Mouse (Mus musculus): ENCODE data around the gene Glb1l. TPM values are rescaled to one million over a fixed set of nuclear protein-coding genes. Genes with fewer than 3 reads are reported as not detected.

Gene Glb1l
- total and polyA plus RNA-seq, 3 experiments: 7.6 to 13.0 TPM; not detected in 1

- no peaks in the 10 kb centered on the region for H3K9me3 ChIP-seq (replicated peaks; ENCODE audit: insufficient read depth, low read length)
- peak; percentile 15 for DNase-seq (ENCODE audit: low read depth, low spot score)
- peak overlapping the region in 1 of 2 experiments; percentile 5; a peak in 1 of 4 replicates for H3K4me3 ChIP-seq (ENCODE audit: control insufficient read depth in 1 of 2, insufficient read depth in 1 of 2, low read depth in 2 of 2, low read length in 2 of 2)
- H3K27ac ChIP-seq (ENCODE audit: control insufficient read depth, low read depth, low read length): peak overlapping the region; percentile 25
- peaks cover 15 to 63% of the 10 kb centered on the region in 2 experiments for H3K36me3 ChIP-seq (ENCODE audit: control insufficient read depth in 1 of 2, insufficient read depth in 2 of 2, low read length in 2 of 2)
- H3K79me2 ChIP-seq (ENCODE audit: control insufficient read depth, insufficient read depth, low read length, poor library complexity): peaks cover 70% of the 10 kb centered on the region
- TF ChIP-seq MYC (IDR thresholded peaks at IDR 0.05; ENCODE audit: low read depth, low read length) (no peak), ETS1 (IDR thresholded peaks at IDR 0.05; ENCODE audit: low read depth, low read length) (no peak), RCOR1 (IDR thresholded peaks at IDR 0.05; ENCODE audit: low read depth, low read length) (no peak), GABPA (IDR thresholded peaks at IDR 0.05; ENCODE audit: low read depth, low read length) (no peak), POLR2AphosphoS2 (IDR thresholded peaks at IDR 0.05; ENCODE audit: low read length) (0 out of 2 replicates have a peak, but pooled peaks have one; percentile 7), MYB (IDR thresholded peaks at IDR 0.05; ENCODE audit: low read depth, low read length) (no peak)
- H3K9ac ChIP-seq (ENCODE audit: control insufficient read depth, low read depth, low read length, poor library complexity, severe bottlenecking): peak overlapping the region; percentile 22
- H3K27me3 ChIP-seq (ENCODE audit: control insufficient read depth in 1 of 2, insufficient read depth in 2 of 2, low read length in 2 of 2): no peaks in the 10 kb centered on the region
- peaks cover 6 to 56% of the 10 kb centered on the region in 2 experiments; a peak in 3 of 4 replicates for H3K4me1 ChIP-seq (ENCODE audit: control insufficient read depth in 1 of 2, insufficient read depth in 2 of 2, low read length in 2 of 2)
Observed at GRCm38 (mm10) chr1:75212542-75212941, 1.9 kb upstream of the Glb1l start.

GRCm38 (mm10) chr1:75211141-75211708 lies 612 bp upstream of the Glb1l start:
- H3K27ac ChIP-seq (ENCODE audit: control insufficient read depth, low read depth, low read length): peak overlapping the region; percentile 55
- TF ChIP-seq CHD1 (IDR thresholded peaks at IDR 0.05; ENCODE audit: low read depth, low read length) (0 out of 2 replicates have a peak, but pooled peaks have one; percentile 30), CHD2 (IDR thresholded peaks at IDR 0.05; ENCODE audit: low read length) (no peak)
- H3K36me3 ChIP-seq (ENCODE audit: control insufficient read depth in 1 of 2, insufficient read depth in 2 of 2, low read length in 2 of 2): peaks cover 11 to 54% of the 10 kb centered on the region in 2 experiments; a peak in 3 of 4 replicates
- H3K4me1 ChIP-seq (ENCODE audit: control insufficient read depth in 1 of 2, insufficient read depth in 2 of 2, low read length in 2 of 2): peaks cover 2 to 51% of the 10 kb centered on the region in 2 experiments; a peak in 3 of 4 replicates
- no peaks in the 10 kb centered on the region for H3K9me3 ChIP-seq (replicated peaks; ENCODE audit: insufficient read depth, low read length)
- H3K9ac ChIP-seq (ENCODE audit: control insufficient read depth, low read depth, low read length, poor library complexity, severe bottlenecking): peak overlapping the region; percentile 82
- H3K79me2 ChIP-seq (ENCODE audit: control insufficient read depth, insufficient read depth, low read length, poor library complexity): peaks cover 60% of the 10 kb centered on the region
- H3K27me3 ChIP-seq (ENCODE audit: control insufficient read depth in 1 of 2, insufficient read depth in 2 of 2, low read length in 2 of 2): no peaks in the 10 kb centered on the region
- DNase-seq (ENCODE audit: low read depth, low spot score): peak; percentile 31
- H3K4me3 ChIP-seq (ENCODE audit: control insufficient read depth in 1 of 2, insufficient read depth in 1 of 2, low read depth in 2 of 2, low read length in 2 of 2): peak overlapping the region; percentile 50 to 89

- Histone ChIP-seq H3K9me3 (replicated peaks; ENCODE audit: insufficient read depth, low read length) (no peaks in the 10 kb centered on the region), H3K27me3 (ENCODE audit: control insufficient read depth in 1 of 2, insufficient read depth in 2 of 2, low read length in 2 of 2) (no peaks in the 10 kb centered on the region), H3K79me2 (ENCODE audit: control insufficient read depth, insufficient read depth, low read length, poor library complexity) (peaks cover 40% of the 10 kb centered on the region), H3K4me1 (ENCODE audit: control insufficient read depth in 1 of 2, insufficient read depth in 2 of 2, low read length in 2 of 2) (peaks cover 2 to 34% of the 10 kb centered on the region in 2 experiments; a peak in 3 of 4 replicates), H3K9ac (ENCODE audit: control insufficient read depth, low read depth, low read length, poor library complexity, severe bottlenecking) (peak overlapping the region; percentile 96), H3K27ac (ENCODE audit: control insufficient read depth, low read depth, low read length) (peak overlapping the region; percentile 84), H3K4me3 (ENCODE audit: control insufficient read depth in 1 of 2, insufficient read depth in 1 of 2, low read depth in 2 of 2, low read length in 2 of 2) (peak overlapping the region; percentile 50 to 89), H3K36me3 (ENCODE audit: control insufficient read depth in 1 of 2, insufficient read depth in 2 of 2, low read length in 2 of 2) (peaks cover 4 to 33% of the 10 kb centered on the region in 2 experiments; a peak in 3 of 4 replicates)
- peak; percentile 88 for DNase-seq (ENCODE audit: low read depth, low spot score)
- no peak for TF ChIP-seq ZC3H11A (IDR thresholded peaks at IDR 0.05; ENCODE audit: low read depth, low read length)
- TF ChIP-seq BHLHE40 (IDR thresholded peaks at IDR 0.05; ENCODE audit: borderline replicate concordance, low read depth, low read length): peak; percentile 60
- TF ChIP-seq POLR2A (IDR thresholded peaks at IDR 0.05; ENCODE audit: control insufficient read depth in 1 of 2, insufficient read depth in 1 of 2, low read depth in 1 of 2, low read length in 2 of 2, poor library complexity in 1 of 2): peak; percentile 85 to 89
- TF ChIP-seq MEF2A (IDR thresholded peaks at IDR 0.05; ENCODE audit: extremely low read depth, insufficient replicate concordance, low read depth, low read length, poor library complexity, severe bottlenecking): no peak
- peak; percentile 5; the same call in 1 of the 2 replicates for TF ChIP-seq ELF1 (IDR thresholded peaks at IDR 0.05; ENCODE audit: low read depth, low read length)
- no peak for TF ChIP-seq E2F4 (IDR thresholded peaks at IDR 0.05; ENCODE audit: borderline replicate concordance, low read depth, low read length)
- peak; percentile 13; the same call in 1 of the 2 replicates for TF ChIP-seq SIN3A (IDR thresholded peaks at IDR 0.05; ENCODE audit: low read length)
- no peak for TF ChIP-seq MAFK (IDR thresholded peaks at IDR 0.05; ENCODE audit: borderline replicate concordance, low read depth, low read length)
- no peak for TF ChIP-seq ZNF384 (IDR thresholded peaks at IDR 0.05; ENCODE audit: low read depth, low read length)
- TF ChIP-seq MYC (IDR thresholded peaks at IDR 0.05; ENCODE audit: low read depth, low read length): peak; percentile 24; the same call in 1 of the 2 replicates
- TF ChIP-seq POLR2AphosphoS2 (IDR thresholded peaks at IDR 0.05; ENCODE audit: low read length): peak; percentile 91
- TF ChIP-seq JUND (IDR thresholded peaks at IDR 0.05; ENCODE audit: low read depth, low read length): no peak
- TF ChIP-seq TAL1 (IDR thresholded peaks at IDR 0.05; ENCODE audit: low read length): no peak
- no peak for TF ChIP-seq ZKSCAN1 (IDR thresholded peaks at IDR 0.05; ENCODE audit: low read depth, low read length)
- peak; percentile 85 for TF ChIP-seq TBP (IDR thresholded peaks at IDR 0.05; ENCODE audit: low read depth, low read length)
- TF ChIP-seq RCOR1 (IDR thresholded peaks at IDR 0.05; ENCODE audit: low read depth, low read length): no peak
- 0 out of 2 replicates have a peak, but pooled peaks have one; percentile 22 for TF ChIP-seq TCF12 (IDR thresholded peaks at IDR 0.05; ENCODE audit: low read depth, low read length)
- TF ChIP-seq GATA1 (IDR thresholded peaks at IDR 0.05; ENCODE audit: low read depth, low read length): no peak
Observed at GRCm38 (mm10) chr1:75208967-75209678, 1.5 kb downstream of the Glb1l start.
